29 mouse cellular contexts compared by ENCODE assay signal in genomic region chr2:25109487-25109886, GRCm38 (mm10). TPM values are rescaled to one million over a fixed set of nuclear protein-coding genes. Genes with fewer than 3 reads are reported as not detected.
A peak's percentile ranks its signal among the peaks of the same experiment; 100 is the strongest.
DNase-seq lines count a peak whose midpoint lies in the region; ATAC-seq lines count a peak whose summit lies in the region.
"Had no signal": no experiment of that assay in that cellular context is flagged by ENCODE, and none has a peak within 500 bp of the region (broad histone marks: within the 10 kb centered on the region; RNA-seq: fewer than 3 reads in every experiment).

No protein-coding gene starts in this region.

- H3K27me3 ChIP-seq in embryonic facial prominence, embryonic 11.5 days (ENCODE audit: control insufficient read depth, insufficient read depth, low read length) = no peaks in the 10 kb centered on the region
- no peaks in the 10 kb centered on the region for H3K27me3 ChIP-seq in embryonic facial prominence, embryonic 10.5 days (replicated peaks; ENCODE audit: low read depth, poor library complexity, severe bottlenecking)
- H3K27me3 ChIP-seq in hindbrain, embryonic 15.5 days = no peaks in the 10 kb centered on the region
- H3K27me3 ChIP-seq in hindbrain, embryonic 14.5 days (ENCODE audit: control insufficient read depth, insufficient read depth, low read length) = no peaks in the 10 kb centered on the region
- no peaks in the 10 kb centered on the region for H3K27me3 ChIP-seq in neural tube, embryonic 11.5 days (ENCODE audit: control insufficient read depth, insufficient read depth, low read length)
- no peaks in the 10 kb centered on the region for H3K27me3 ChIP-seq in neural tube, embryonic 15.5 days (replicated peaks)
- H3K27me3 ChIP-seq: forebrain, embryonic 15.5 days; heart, embryonic 13.5 days; kidney, embryonic 15.5 days; liver, embryonic 13.5 days; neural tube, embryonic 12.5 days; stomach, embryonic 15.5 days had no signal

- no peak overlapping the region for H3K9ac ChIP-seq in embryonic facial prominence, embryonic 11.5 days (replicated peaks; ENCODE audit: low read length)
- H3K9ac ChIP-seq in hindbrain, embryonic 15.5 days = no peak overlapping the region
- no peak overlapping the region for H3K9ac ChIP-seq in hindbrain, embryonic 14.5 days
- H3K9ac ChIP-seq in neural tube, embryonic 11.5 days (ENCODE audit: low read length) = no peak overlapping the region
- no peak overlapping the region for H3K9ac ChIP-seq in neural tube, embryonic 15.5 days (replicated peaks)
- H3K9ac ChIP-seq: forebrain, embryonic 15.5 days; heart, embryonic 13.5 days; kidney, embryonic 15.5 days; liver, embryonic 13.5 days; neural tube, embryonic 12.5 days; stomach, embryonic 15.5 days had no signal

- no peak overlapping the region for H3K4me3 ChIP-seq in embryonic facial prominence, embryonic 11.5 days (ENCODE audit: low read depth, low read length)
- H3K4me3 ChIP-seq in embryonic facial prominence, embryonic 10.5 days = no peak overlapping the region
- H3K4me3 ChIP-seq in hindbrain, embryonic 15.5 days = no peak overlapping the region
- H3K4me3 ChIP-seq in hindbrain, embryonic 14.5 days (replicated peaks; ENCODE audit: low read length) = no peak overlapping the region
- no peak overlapping the region for H3K4me3 ChIP-seq in neural tube, embryonic 11.5 days (ENCODE audit: low read depth, low read length)
- H3K4me3 ChIP-seq in neural tube, embryonic 15.5 days (replicated peaks) = no peak overlapping the region
- H3K4me3 ChIP-seq: erythroblast, embryonic 14.5 days; forebrain, embryonic 15.5 days; heart, embryonic 13.5 days; kidney, embryonic 15.5 days; liver, embryonic 13.5 days; neural tube, embryonic 12.5 days; stomach, embryonic 15.5 days had no signal

- H3K27ac ChIP-seq in embryonic facial prominence, embryonic 11.5 days (replicated peaks; ENCODE audit: low read depth, low read length) = no peak overlapping the region
- H3K27ac ChIP-seq in embryonic facial prominence, embryonic 10.5 days (replicated peaks) = no peak overlapping the region
- no peak overlapping the region for H3K27ac ChIP-seq in hindbrain, embryonic 15.5 days (replicated peaks)
- H3K27ac ChIP-seq in hindbrain, embryonic 14.5 days = no peak overlapping the region
- no peak overlapping the region for H3K27ac ChIP-seq in neural tube, embryonic 11.5 days (ENCODE audit: low read depth, low read length)
- H3K27ac ChIP-seq in neural tube, embryonic 15.5 days (replicated peaks) = no peak overlapping the region
- H3K27ac ChIP-seq: forebrain, embryonic 15.5 days; kidney, embryonic 15.5 days; neural tube, embryonic 12.5 days; stomach, embryonic 15.5 days had no signal

- no peaks in the 10 kb centered on the region for H3K4me1 ChIP-seq in embryonic facial prominence, embryonic 11.5 days (ENCODE audit: control insufficient read depth, insufficient read depth, low read length)
- H3K4me1 ChIP-seq in embryonic facial prominence, embryonic 10.5 days = peaks cover 13% of the 10 kb centered on the region
- no peaks in the 10 kb centered on the region for H3K4me1 ChIP-seq in hindbrain, embryonic 15.5 days (replicated peaks)
- 0 out of 2 replicates have a peak, but pooled peaks cover 2% of the 10 kb centered on the region for H3K4me1 ChIP-seq in hindbrain, embryonic 14.5 days (replicated peaks; ENCODE audit: control insufficient read depth, insufficient read depth, low read length)
- peaks cover 4% of the 10 kb centered on the region; the same call in 1 of the 2 replicates for H3K4me1 ChIP-seq in neural tube, embryonic 11.5 days (ENCODE audit: control insufficient read depth, insufficient read depth, low read length)
- 0 out of 2 replicates have a peak, but pooled peaks cover 8% of the 10 kb centered on the region for H3K4me1 ChIP-seq in neural tube, embryonic 15.5 days
- H3K4me1 ChIP-seq: stomach, embryonic 15.5 days had no signal

- no peak for DNase-seq in embryonic facial prominence, embryonic 11.5 days (ENCODE audit: low spot score)
- no peak for DNase-seq in embryonic facial prominence, embryonic 10.5 days (ENCODE audit: low spot score)
- DNase-seq in hindbrain, embryonic 14.5 days (ENCODE audit: low spot score) = no peak
- peak; percentile 8 for DNase-seq in neural tube, embryonic 11.5 days (ENCODE audit: low spot score)
- DNase-seq: adrenal gland, postnatal 36 days; cerebellum, adult 9-11 months; gastrocnemius, postnatal 10 days; heart, adult 11 months; heart, postnatal 14 days; kidney, adult 11 months; kidney, postnatal 4 days; liver, embryonic 13.5 days; lung, adult 2 months; lung, postnatal 14 days; thymus, postnatal 25 days had no signal

- H3K4me2 ChIP-seq in embryonic facial prominence, embryonic 11.5 days (ENCODE audit: low read depth, low read length) = no peak overlapping the region
- no peak overlapping the region for H3K4me2 ChIP-seq in hindbrain, embryonic 15.5 days
- H3K4me2 ChIP-seq in hindbrain, embryonic 14.5 days (replicated peaks) = no peak overlapping the region
- H3K4me2 ChIP-seq in neural tube, embryonic 11.5 days (ENCODE audit: low read depth) = no peak overlapping the region
- H3K4me2 ChIP-seq in neural tube, embryonic 15.5 days = no peak overlapping the region
- H3K4me2 ChIP-seq: forebrain, embryonic 15.5 days; heart, embryonic 13.5 days; kidney, embryonic 15.5 days; liver, embryonic 13.5 days; neural tube, embryonic 12.5 days; stomach, embryonic 15.5 days had no signal

- H3K36me3 ChIP-seq in embryonic facial prominence, embryonic 11.5 days (replicated peaks; ENCODE audit: control insufficient read depth, insufficient read depth, low read depth, low read length) = no peaks in the 10 kb centered on the region
- H3K36me3 ChIP-seq in embryonic facial prominence, embryonic 10.5 days (replicated peaks) = no peaks in the 10 kb centered on the region
- no peaks in the 10 kb centered on the region for H3K36me3 ChIP-seq in hindbrain, embryonic 15.5 days
- H3K36me3 ChIP-seq in hindbrain, embryonic 14.5 days (replicated peaks; ENCODE audit: control insufficient read depth, insufficient read depth) = no peaks in the 10 kb centered on the region
- H3K36me3 ChIP-seq in neural tube, embryonic 11.5 days (ENCODE audit: control insufficient read depth, insufficient read depth, low read length) = no peaks in the 10 kb centered on the region
- no peaks in the 10 kb centered on the region for H3K36me3 ChIP-seq in neural tube, embryonic 15.5 days
- H3K36me3 ChIP-seq: forebrain, embryonic 15.5 days; heart, embryonic 13.5 days; kidney, embryonic 15.5 days; liver, embryonic 13.5 days; neural tube, embryonic 12.5 days; stomach, embryonic 15.5 days had no signal

- ATAC-seq in embryonic facial prominence, embryonic 11.5 days (replicated peaks; ENCODE audit: insufficient number of reproducible peaks, low FRiP score, low TSS enrichment, low read depth) = 0 out of 2 replicates have a peak, but pooled peaks have one; percentile 37
- peak; percentile 27; the same call in 1 of the 2 replicates for ATAC-seq in hindbrain, embryonic 15.5 days (ENCODE audit: low FRiP score, low read depth)
- ATAC-seq in hindbrain, embryonic 14.5 days (ENCODE audit: low FRiP score) = no peak
- no peak for ATAC-seq in neural tube, embryonic 11.5 days (ENCODE audit: insufficient read depth, low FRiP score, low TSS enrichment)
- no peak for ATAC-seq in neural tube, embryonic 15.5 days (ENCODE audit: low FRiP score)
- no peak for ATAC-seq in granulocyte monocyte progenitor cell, adult 5-6 weeks (replicated peaks; ENCODE audit: poor library complexity, severe bottlenecking)
- ATAC-seq: forebrain, embryonic 15.5 days had no signal

- H3K9me3 ChIP-seq in embryonic facial prominence, embryonic 11.5 days (replicated peaks; ENCODE audit: control insufficient read depth, low read length) = no peaks in the 10 kb centered on the region
- H3K9me3 ChIP-seq in embryonic facial prominence, embryonic 10.5 days = no peaks in the 10 kb centered on the region
- no peaks in the 10 kb centered on the region for H3K9me3 ChIP-seq in hindbrain, embryonic 15.5 days
- H3K9me3 ChIP-seq in hindbrain, embryonic 14.5 days (ENCODE audit: control insufficient read depth, low read length) = no peaks in the 10 kb centered on the region
- no peaks in the 10 kb centered on the region for H3K9me3 ChIP-seq in neural tube, embryonic 11.5 days (ENCODE audit: control insufficient read depth, low read length)
- H3K9me3 ChIP-seq in neural tube, embryonic 15.5 days (replicated peaks) = no peaks in the 10 kb centered on the region
- H3K9me3 ChIP-seq: forebrain, embryonic 15.5 days; heart, embryonic 13.5 days; kidney, embryonic 15.5 days; liver, embryonic 13.5 days; neural tube, embryonic 12.5 days; stomach, embryonic 15.5 days had no signal

RNA-seq across cellular contexts. Expression of gene Noxa1, which starts 14.5 kb away (rescaled TPM):
- 0.13 TPM in 1 of 2 replicates, not detected in the other for polyA plus RNA-seq in embryonic facial prominence, embryonic 11.5 days (2014; fragmentation: Nextera tagmentation; extraction: Ambion mirVana)
- 0.21 and 0.24 TPM in 2 replicates for polyA plus RNA-seq in embryonic facial prominence, embryonic 10.5 days (2016; fragmentation: Nextera tagmentation; extraction: Ambion mirVana)
- polyA plus RNA-seq in hindbrain, embryonic 15.5 days (2015; fragmentation: Nextera tagmentation; extraction: Ambion mirVana) = not detected in 2 replicates
- not detected in 2 replicates for polyA plus RNA-seq in hindbrain, embryonic 14.5 days (2014; fragmentation: Nextera tagmentation; extraction: Ambion mirVana)
- 0.29 TPM in 1 of 2 replicates, not detected in the other for polyA plus RNA-seq in neural tube, embryonic 11.5 days (2014; fragmentation: Nextera tagmentation; extraction: Ambion mirVana)
- polyA plus RNA-seq in neural tube, embryonic 15.5 days (2015; fragmentation: Nextera tagmentation; extraction: Ambion mirVana) = 0.52 TPM in 1 of 2 replicates, not detected in the other
- total RNA-seq in granulocyte monocyte progenitor cell, adult 5-6 weeks (2014; fragmentation: Nextera tagmentation) = 1.3 TPM in 1 of 2 replicates, not detected in the other
- total RNA-seq in granulocyte monocyte progenitor cell, adult 5-6 weeks (2017) = not detected in 2 replicates
- total RNA-seq: adrenal gland, adult 18-20 months; adrenal gland, postnatal 36 days; gastrocnemius, postnatal 10 days; heart, postnatal 14 days; left cerebral cortex, postnatal 14 days; megakaryocyte progenitor cell, adult 5-6 weeks; monocyte, adult 5-6 weeks had no signal
- polyA plus RNA-seq: forebrain, embryonic 15.5 days; heart, embryonic 13.5 days; neural tube, embryonic 12.5 days had no signal

RNA-seq across cellular contexts. Expression of gene Entpd8, which starts 29.4 kb away (rescaled TPM):
- not detected in 2 replicates for polyA plus RNA-seq in embryonic facial prominence, embryonic 11.5 days (2014; fragmentation: Nextera tagmentation; extraction: Ambion mirVana)
- polyA plus RNA-seq in embryonic facial prominence, embryonic 10.5 days (2016; fragmentation: Nextera tagmentation; extraction: Ambion mirVana) = not detected in 2 replicates
- 0.12 TPM in 1 of 2 replicates, not detected in the other for polyA plus RNA-seq in hindbrain, embryonic 15.5 days (2015; fragmentation: Nextera tagmentation; extraction: Ambion mirVana)
- polyA plus RNA-seq in hindbrain, embryonic 14.5 days (2014; fragmentation: Nextera tagmentation; extraction: Ambion mirVana) = 0.21 TPM in 1 of 2 replicates, not detected in the other
- not detected in 2 replicates for polyA plus RNA-seq in neural tube, embryonic 11.5 days (2014; fragmentation: Nextera tagmentation; extraction: Ambion mirVana)
- 0.43 TPM in 1 of 2 replicates, not detected in the other for polyA plus RNA-seq in neural tube, embryonic 15.5 days (2015; fragmentation: Nextera tagmentation; extraction: Ambion mirVana)
- total RNA-seq in granulocyte monocyte progenitor cell, adult 5-6 weeks (2014; fragmentation: Nextera tagmentation) = not detected in 2 replicates
- total RNA-seq in granulocyte monocyte progenitor cell, adult 5-6 weeks (2017) = not detected in 2 replicates
- total RNA-seq: adrenal gland, adult 18-20 months; adrenal gland, postnatal 36 days; common myeloid progenitor, adult 5-6 weeks; gastrocnemius, postnatal 10 days; heart, postnatal 14 days; left cerebral cortex, postnatal 14 days; megakaryocyte progenitor cell, adult 5-6 weeks; monocyte, adult 5-6 weeks had no signal
- polyA plus RNA-seq: forebrain, embryonic 15.5 days; heart, embryonic 13.5 days; neural tube, embryonic 12.5 days had no signal

RNA-seq across cellular contexts. Expression of gene Nsmf, which starts 55.3 kb away (rescaled TPM):
- polyA plus RNA-seq in embryonic facial prominence, embryonic 11.5 days (2014; fragmentation: Nextera tagmentation; extraction: Ambion mirVana) = 29.5 and 36.2 TPM in 2 replicates
- polyA plus RNA-seq in embryonic facial prominence, embryonic 10.5 days (2016; fragmentation: Nextera tagmentation; extraction: Ambion mirVana) = 67.3 and 68.6 TPM in 2 replicates
- 166 and 188 TPM in 2 replicates for polyA plus RNA-seq in hindbrain, embryonic 15.5 days (2015; fragmentation: Nextera tagmentation; extraction: Ambion mirVana)
- 117 and 126 TPM in 2 replicates for polyA plus RNA-seq in hindbrain, embryonic 14.5 days (2014; fragmentation: Nextera tagmentation; extraction: Ambion mirVana)
- 52.6 and 56.1 TPM in 2 replicates for polyA plus RNA-seq in neural tube, embryonic 11.5 days (2014; fragmentation: Nextera tagmentation; extraction: Ambion mirVana)
- 149 and 173 TPM in 2 replicates for polyA plus RNA-seq in neural tube, embryonic 15.5 days (2015; fragmentation: Nextera tagmentation; extraction: Ambion mirVana)
- total RNA-seq in granulocyte monocyte progenitor cell, adult 5-6 weeks (2014; fragmentation: Nextera tagmentation) = 18.6 and 19.2 TPM in 2 replicates
- 4.2 and 22.6 TPM in 2 replicates for total RNA-seq in granulocyte monocyte progenitor cell, adult 5-6 weeks (2017)

Comparison
In these comparisons a context has a peak if more than half of its experiments do, and no peak if none do; other contexts are left out.
1. ATAC-seq: peak in embryonic facial prominence, embryonic 11.5 days (single experiment) and hindbrain, embryonic 15.5 days (single experiment); none in hindbrain, embryonic 14.5 days (single experiment), neural tube, embryonic 11.5 days (single experiment), neural tube, embryonic 15.5 days (single experiment) and granulocyte monocyte progenitor cell, adult 5-6 weeks (single experiment).